In the genomic region with DNA sequence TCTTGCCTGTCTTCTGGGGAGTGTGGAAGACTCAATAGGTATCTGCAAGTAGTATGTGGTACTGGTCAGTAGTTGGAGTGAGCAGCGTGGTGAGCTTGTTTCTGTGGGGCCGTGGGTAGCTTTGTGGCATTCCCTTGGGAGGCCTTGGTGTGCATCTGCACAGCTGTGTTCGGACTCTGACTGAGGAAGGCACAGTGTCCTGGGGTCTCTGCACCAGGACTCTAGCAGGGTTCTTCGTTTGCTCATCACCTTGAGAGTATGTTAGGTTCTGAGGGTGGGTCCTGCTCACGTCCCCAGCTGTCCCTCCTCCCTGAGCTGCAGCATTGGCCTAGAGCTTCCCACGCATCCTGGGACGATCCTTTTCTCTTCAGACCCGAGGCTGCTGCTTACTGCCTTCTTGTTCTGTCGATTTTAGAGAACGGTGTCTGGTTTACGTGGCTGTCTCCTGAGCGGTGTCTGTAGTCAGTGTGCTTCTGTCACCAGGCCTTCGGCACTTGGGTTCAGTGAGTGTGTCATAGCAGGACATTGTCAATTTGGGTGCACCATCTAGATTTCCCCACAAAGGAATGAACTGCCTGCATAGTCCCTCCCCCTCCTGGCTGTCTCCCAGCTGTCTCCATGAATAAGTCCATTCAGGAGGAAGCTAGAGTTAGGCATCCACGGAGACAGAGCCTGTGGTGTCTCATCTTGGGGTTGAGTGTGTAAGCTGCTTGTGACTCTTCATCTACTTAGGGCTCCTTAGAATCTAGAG, we compare ENCODE assay signal across 10 mouse cellular contexts. TPM values are rescaled to one million over a fixed set of nuclear protein-coding genes. Genes with fewer than 3 reads are reported as not detected.
A peak's percentile ranks its signal among the peaks of the same experiment; 100 is the strongest.
DNase-seq lines count a peak whose midpoint lies in the region; ATAC-seq lines count a peak whose summit lies in the region.
"Had no signal": no experiment of that assay in that cellular context is flagged by ENCODE, and none has a peak within 500 bp of the region (broad histone marks: within the 10 kb centered on the region; RNA-seq: fewer than 3 reads in every experiment).

No protein-coding gene starts in this region.

- intact Hi-C loops in heart, postnatal 14 days (cut with DNase I) = no loop called here

- no peak overlapping the region for H3K4me2 ChIP-seq in heart, embryonic 12.5 days

- peaks cover 70% of the 10 kb centered on the region for H3K36me3 ChIP-seq in heart, embryonic 12.5 days

- H3K9me3 ChIP-seq in heart, embryonic 12.5 days (replicated peaks) = no peaks in the 10 kb centered on the region

- H3K9ac ChIP-seq in heart, embryonic 12.5 days = no peak overlapping the region

- no peak overlapping the region for H3K4me3 ChIP-seq in heart, embryonic 12.5 days

- peak overlapping the region; percentile 43 for H3K27ac ChIP-seq in heart, embryonic 12.5 days (ENCODE audit: poor library complexity, severe bottlenecking)
- H3K27ac ChIP-seq: macrophage had no signal

- 55% methylated on average over 14 of the region's 14 CpGs for WGBS in heart, embryonic 12.5 days

- H3K27me3 ChIP-seq in heart, embryonic 12.5 days (replicated peaks) = no peaks in the 10 kb centered on the region

- peaks cover 53% of the 10 kb centered on the region for H3K4me1 ChIP-seq in heart, embryonic 12.5 days (replicated peaks)

- ATAC-seq in heart, embryonic 12.5 days (ENCODE audit: insufficient number of reproducible peaks, low FRiP score) = 0 out of 2 replicates have a peak, but pooled peaks have one; percentile 17

- DNase-seq in heart, postnatal 14 days = no peak
- peak; percentile 76 for DNase-seq in 3T3-L1 (ENCODE audit: low read depth, low spot score)
- DNase-seq in cerebellum, postnatal 14 days = peak; percentile 57 to 63
- peak; percentile 57 for DNase-seq in left cerebral cortex, adult 11 months (ENCODE audit: low spot score)
- DNase-seq in embryo, embryonic 9.5 days (ENCODE audit: extremely low spot score) = no peak
- DNase-seq in adrenal gland, postnatal 36 days = no peak
- no peak for DNase-seq in adrenal gland, adult 8-10 months

RNA-seq across cellular contexts. Expression of a gene that starts 42.4 kb away (rescaled TPM):
- polyA plus RNA-seq in heart, embryonic 12.5 days (2016; fragmentation: Nextera tagmentation; extraction: Ambion mirVana) = 0.49 and 0.51 TPM in 2 replicates
- not detected for total RNA-seq in heart, postnatal 14 days (2021)
- not detected for total RNA-seq in adrenal gland, postnatal 36 days (2021)
- total RNA-seq in adrenal gland, adult 8-10 months (2022) = 1 to 10 TPM in 1 of 4 experiments, not detected in 3; 2.1 TPM
- total RNA-seq: MEL had no signal
- polyA plus RNA-seq: macrophage had no signal

Comparison
In these comparisons a context has a peak if more than half of its experiments do, and no peak if none do; other contexts are left out.
1. DNase-seq: peak in 3T3-L1 (single experiment), cerebellum, postnatal 14 days (2 of 2) and left cerebral cortex, adult 11 months (single experiment); none in heart, postnatal 14 days (0 of 2), embryo, embryonic 9.5 days (single experiment), adrenal gland, postnatal 36 days (0 of 2) and adrenal gland, adult 8-10 months (single experiment).